Mouse (Mus musculus) limb, embryonic 14.5 days (tissue): ENCODE results near the gene Golga4. TPM values are rescaled to one million over a fixed set of nuclear protein-coding genes. Genes with fewer than 3 reads are reported as not detected.

Experiments
- ATAC-seq: fragments of 200-750 bp; cut with Nextera tagmentation; 2 replicates; pipeline ENCODE4 v1.8.0; 2017; ENCODE audit warnings: low read depth, moderate number of reproducible peaks, moderate TSS enrichment; ENCODE audit not compliant: low FRiP score
- DNase-seq: peaks from one replicate; pipeline ENCODE4 v3.0.0-alpha.2; 2015; ENCODE audit warnings: low spot score
- H3K27ac ChIP-seq: fragments of 300-500 bp; sonication (generic); replicated peaks from 2 replicates; pipeline ENCODE4 v1.5.1; 2014; ENCODE audit warnings: low read depth, mild to moderate bottlenecking, low read length, moderate library complexity, mixed read lengths
- H3K27me3 ChIP-seq: fragments of 300-500 bp; sonication (generic); 2 replicates; pipeline ENCODE4 v1.6.1; 2014; ENCODE audit warnings: low read length, mixed read lengths; ENCODE audit not compliant: control insufficient read depth, insufficient read depth
- H3K36me3 ChIP-seq: fragments of 300-500 bp; sonication (generic); 2 replicates; pipeline ENCODE4 v1.6.1; 2014; ENCODE audit warnings: mild to moderate bottlenecking, low read length, moderate library complexity, mixed read lengths; ENCODE audit not compliant: control insufficient read depth, insufficient read depth
- H3K4me1 ChIP-seq: fragments of 300-500 bp; sonication (generic); 2 replicates; pipeline ENCODE4 v1.6.1; 2014; ENCODE audit warnings: antibody characterized with exemption, low read length, mixed read lengths; ENCODE audit not compliant: control insufficient read depth, insufficient read depth
- H3K4me2 ChIP-seq: fragments of 300-500 bp; sonication (generic); replicated peaks from 2 replicates; pipeline ENCODE4 v1.6.1; 2014; ENCODE audit warnings: low read depth, mild to moderate bottlenecking, low read length, moderate library complexity; ENCODE audit not compliant: severe bottlenecking
- H3K4me3 ChIP-seq: fragments of 300-500 bp; sonication (generic); replicated peaks from 2 replicates; pipeline ENCODE4 v1.5.1; 2014; ENCODE audit warnings: low read length
- H3K9ac ChIP-seq: fragments of 300-500 bp; sonication (generic); 2 replicates; pipeline ENCODE4 v1.6.1; 2014; ENCODE audit warnings: mild to moderate bottlenecking, low read depth, low read length, moderate library complexity; ENCODE audit not compliant: severe bottlenecking
- H3K9me3 ChIP-seq: fragments of 300-500 bp; sonication (generic); 2 replicates; pipeline ENCODE4 v1.6.1; 2016; ENCODE audit warnings: low read length; ENCODE audit not compliant: control insufficient read depth
- POLR2A ChIP-seq: fragments of 200-500 bp; IDR thresholded peaks from 2 replicates; pipeline ENCODE4 v1.8.0; 2012; ENCODE audit warnings: inconsistent platforms, mild to moderate bottlenecking, moderate library complexity, borderline replicate concordance; ENCODE audit not compliant: insufficient read depth, insufficient read length; ENCODE audit errors: extremely low read depth
- WGBS: fragments of 180-500 bp; shearing (Covaris S2); extraction: QIAGEN DNeasy Blood & Tissue Kit; methylation state at CpG from one replicate; pipeline ENCODE4 v1.1.7; 2014; 5-methylcytosine and 5-hydroxymethylcytosine counted together
- polyA plus RNA-seq, 2 experiments: library from polyadenylated mRNA; depleted of rRNA in 1 of 2; stranded (reverse) in 1 of 2; unstranded in 1 of 2; fragments of >200 nt; fragmentation: Nextera tagmentation in 1 of 2; extraction: Ambion mirVana in 1 of 2; gene quantifications; 2 replicates each; pipeline versions ENCODE4 v1.2.1 to v1.2.3; 2012 to 2014

Golga4 gene
- polyA plus RNA-seq, 2 experiments, result 47.2 to 54.5 TPM

DNA sequence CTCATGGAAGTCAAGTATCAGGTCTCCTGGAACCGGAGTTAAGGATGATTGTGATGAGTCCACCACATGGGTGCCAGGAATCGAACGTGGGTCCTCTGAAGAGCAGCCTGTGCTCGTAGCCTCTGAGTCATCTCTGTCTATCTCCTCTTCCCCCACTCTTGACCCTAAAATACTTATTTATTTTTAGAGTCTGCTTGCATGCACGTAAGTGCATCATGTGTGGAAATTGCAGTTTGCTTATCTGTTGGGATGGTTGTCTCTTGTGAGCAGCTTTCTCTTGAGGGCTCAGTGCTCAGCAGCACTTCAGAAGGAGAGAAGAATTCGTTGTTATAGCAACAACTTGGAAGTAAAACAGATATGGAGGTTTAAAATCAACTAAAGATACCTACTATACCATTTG, 9.4 kb downstream of the Golga4 start:
- ATAC-seq (no peak), DNase-seq (no peak)
- Histone ChIP-seq H3K9ac (no peak overlapping the region), H3K9me3 (no peaks in the 10 kb centered on the region), H3K27ac (no peak overlapping the region), H3K4me3 (no peak overlapping the region), H3K4me1 (no peaks in the 10 kb centered on the region), H3K4me2 (no peak overlapping the region), H3K36me3 (peaks cover 25% of the 10 kb centered on the region), H3K27me3 (no peaks in the 10 kb centered on the region)
- WGBS, result 95% methylated on average over 6 of the region's 6 CpGs
- TF ChIP-seq POLR2A, result no peak

DNA sequence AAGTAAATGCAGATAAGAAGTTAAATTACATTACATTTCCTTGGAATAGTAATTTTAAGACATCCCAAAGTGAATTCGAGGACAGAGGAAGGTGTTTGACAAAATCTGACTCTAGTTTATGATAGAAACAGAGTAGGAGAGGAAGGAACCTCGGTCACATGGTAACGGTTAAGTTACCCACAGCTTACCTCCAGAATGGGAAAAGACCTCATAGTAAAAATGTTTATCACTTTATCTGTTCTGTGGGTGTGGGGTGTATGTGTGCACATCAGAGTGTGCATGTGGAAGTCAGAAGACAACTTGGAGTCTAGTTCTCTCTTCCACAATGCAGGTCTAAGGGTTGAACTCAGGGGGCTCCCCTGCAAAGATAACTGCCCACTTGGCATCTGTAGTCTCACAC, 10.1 kb downstream of the Golga4 start:
- no peak for ATAC-seq
- WGBS, result 93% methylated on average over 3 of the region's 3 CpGs
- TF ChIP-seq POLR2A, result no peak

GRCm38 (mm10) chr9:118517619-118518018, 11.6 kb downstream of the Golga4 start:
- H3K9ac ChIP-seq, result no peak overlapping the region
- no peak for TF ChIP-seq POLR2A
- H3K4me3 ChIP-seq, result no peak overlapping the region
- no peaks in the 10 kb centered on the region for H3K9me3 ChIP-seq
- no peaks in the 10 kb centered on the region; the same call in 1 of the 2 replicates for H3K4me1 ChIP-seq
- no peak for ATAC-seq
- no peak overlapping the region for H3K4me2 ChIP-seq
- no peak overlapping the region for H3K27ac ChIP-seq
- WGBS, result 84% methylated on average over 6 of the region's 8 CpGs
- peaks cover 21% of the 10 kb centered on the region for H3K36me3 ChIP-seq
- no peaks in the 10 kb centered on the region for H3K27me3 ChIP-seq
- no peak for DNase-seq

More for the DNA sequence above, 10.1 kb downstream of the Golga4 start:
- Histone ChIP-seq H3K36me3 (peaks cover 22% of the 10 kb centered on the region), H3K27me3 (no peaks in the 10 kb centered on the region), H3K4me3 (no peak overlapping the region), H3K9me3 (no peaks in the 10 kb centered on the region), H3K4me2 (no peak overlapping the region), H3K4me1 (no peaks in the 10 kb centered on the region; the same call in 1 of the 2 replicates), H3K9ac (no peak overlapping the region), H3K27ac (no peak overlapping the region)
- DNase-seq, result no peak

DNA sequence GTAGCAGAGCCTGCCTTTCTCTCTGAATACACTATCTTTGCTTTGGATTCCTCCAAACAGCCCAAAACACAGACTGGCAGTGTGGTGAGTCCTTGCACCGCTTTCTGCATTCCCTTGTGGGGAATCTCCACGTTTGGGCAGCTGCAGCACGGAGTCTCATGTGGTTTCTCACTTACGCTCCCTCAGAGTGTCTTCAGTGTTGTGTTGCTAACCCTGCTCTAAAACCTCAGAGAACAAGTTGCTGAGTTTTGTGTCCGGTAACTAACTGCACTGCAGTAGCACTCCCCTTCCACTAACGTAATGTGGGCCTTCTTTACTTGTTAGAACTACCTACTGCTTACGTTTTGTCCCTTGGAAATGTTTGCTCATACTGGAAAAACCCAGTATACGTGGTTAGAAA, 13.0 kb downstream of the Golga4 start:
- H3K27me3 ChIP-seq, result no peaks in the 10 kb centered on the region
- H3K36me3 ChIP-seq, result peaks cover 29% of the 10 kb centered on the region
- ATAC-seq, result no peak
- no peaks in the 10 kb centered on the region for H3K9me3 ChIP-seq
- H3K4me3 ChIP-seq, result no peak overlapping the region
- WGBS, result 74% methylated on average over 8 of the region's 8 CpGs
- no peak overlapping the region for H3K4me2 ChIP-seq
- H3K9ac ChIP-seq, result no peak overlapping the region
- TF ChIP-seq POLR2A, result no peak
- no peak for DNase-seq
- H3K4me1 ChIP-seq, result no peaks in the 10 kb centered on the region; the same call in 1 of the 2 replicates
- H3K27ac ChIP-seq, result no peak overlapping the region

DNA sequence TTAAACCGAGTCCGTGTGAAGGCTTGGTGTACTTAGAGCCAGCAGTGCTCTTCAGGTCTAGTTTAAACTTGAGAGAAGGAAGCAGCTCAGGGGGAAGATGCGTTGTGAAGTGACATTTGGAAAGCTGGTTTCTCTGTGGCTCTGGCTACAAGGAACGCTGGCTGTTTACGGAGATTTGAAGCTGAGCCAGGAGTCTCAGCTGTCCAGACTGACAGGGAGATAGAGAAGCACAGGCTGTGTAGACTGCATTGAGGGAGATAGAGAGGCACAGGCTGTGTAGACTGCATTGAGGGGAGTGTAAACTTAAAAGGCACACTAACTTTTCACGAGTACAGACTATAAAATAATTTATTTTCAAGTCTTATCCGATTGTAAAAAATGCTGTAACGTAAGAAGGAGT, 13.9 kb downstream of the Golga4 start:
- no peak for ATAC-seq
- H3K27ac ChIP-seq, result no peak overlapping the region
- WGBS, result 52% methylated on average over 8 of the region's 8 CpGs
- H3K36me3 ChIP-seq, result peaks cover 31% of the 10 kb centered on the region
- no peak overlapping the region for H3K9ac ChIP-seq
- no peaks in the 10 kb centered on the region for H3K9me3 ChIP-seq
- H3K27me3 ChIP-seq, result no peaks in the 10 kb centered on the region
- no peak overlapping the region for H3K4me3 ChIP-seq
- no peak overlapping the region for H3K4me2 ChIP-seq
- H3K4me1 ChIP-seq, result no peaks in the 10 kb centered on the region; the same call in 1 of the 2 replicates
- DNase-seq, result peak; percentile 27
- TF ChIP-seq POLR2A, result no peak

DNA sequence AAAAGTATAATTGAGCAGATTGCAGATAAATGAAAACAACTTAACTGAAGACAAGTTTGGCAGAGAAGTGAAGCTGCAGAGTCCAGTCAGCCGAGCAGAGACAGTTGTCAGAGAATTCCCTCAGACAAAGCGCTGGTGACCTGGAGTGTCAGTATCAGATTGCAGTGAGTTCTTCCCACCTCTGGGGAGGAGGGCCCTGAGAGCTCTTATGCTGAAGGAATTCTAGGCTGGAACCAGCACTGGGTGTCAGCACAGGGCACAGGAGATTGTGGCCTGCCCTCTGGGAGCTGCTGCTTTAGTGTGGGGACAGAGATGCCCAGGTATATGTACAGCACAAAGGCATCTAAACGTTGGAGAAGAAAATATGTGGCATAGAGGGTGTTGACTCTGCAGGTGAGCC, 14.8 kb downstream of the Golga4 start:
- no peak for TF ChIP-seq POLR2A
- Histone ChIP-seq H3K9me3 (no peaks in the 10 kb centered on the region), H3K4me1 (no peaks in the 10 kb centered on the region; the same call in 1 of the 2 replicates), H3K4me2 (no peak overlapping the region), H3K36me3 (peaks cover 33% of the 10 kb centered on the region), H3K4me3 (no peak overlapping the region), H3K27ac (no peak overlapping the region), H3K27me3 (no peaks in the 10 kb centered on the region), H3K9ac (no peak overlapping the region)
- no peak for DNase-seq
- 11% methylated on average over 3 of the region's 3 CpGs for WGBS
- ATAC-seq, result no peak
